Comparison of ENCODE assay signal across 8 mouse cellular contexts in genomic region chr2:31141074-31141866, GRCm38 (mm10). TPM values are rescaled to one million over a fixed set of nuclear protein-coding genes. Genes with fewer than 3 reads are reported as not detected.
DNase-seq lines count a peak whose midpoint lies in the region; ATAC-seq and TF ChIP-seq lines count a peak whose summit lies in the region.

No protein-coding gene starts in this region.

- peak overlapping the region; percentile 74 for H3K27ac ChIP-seq in liver, adult 2 months (replicated peaks; ENCODE audit: insufficient read depth, low read depth, low read length)
- peak overlapping the region; percentile 88 for H3K27ac ChIP-seq in embryonic facial prominence, embryonic 13.5 days
- H3K27ac ChIP-seq in hindbrain, embryonic 12.5 days, result peak overlapping the region; percentile 75
- H3K27ac ChIP-seq in liver, embryonic 11.5 days (ENCODE audit: low read depth, low read length), result peak overlapping the region; percentile 52; the same call in 1 of the 2 replicates

- H3K4me2 ChIP-seq in embryonic facial prominence, embryonic 13.5 days, result peak overlapping the region; percentile 92
- peak overlapping the region; percentile 73 for H3K4me2 ChIP-seq in hindbrain, embryonic 12.5 days (replicated peaks)
- H3K4me2 ChIP-seq in liver, embryonic 11.5 days, result peak overlapping the region; percentile 99

- no peaks in the 10 kb centered on the region for H3K36me3 ChIP-seq in liver, adult 2 months (ENCODE audit: control insufficient read depth, insufficient read depth, low read length)
- peaks cover 4% of the 10 kb centered on the region; the same call in 1 of the 2 replicates for H3K36me3 ChIP-seq in embryonic facial prominence, embryonic 13.5 days
- H3K36me3 ChIP-seq in hindbrain, embryonic 12.5 days, result peaks cover 7% of the 10 kb centered on the region
- H3K36me3 ChIP-seq in liver, embryonic 11.5 days (ENCODE audit: control insufficient read depth, insufficient read depth, low read length), result no peaks in the 10 kb centered on the region

- ATAC-seq in embryonic facial prominence, embryonic 13.5 days (ENCODE audit: insufficient number of reproducible peaks, insufficient read depth, low FRiP score, low TSS enrichment, low read depth), result peak; percentile 73
- peak; percentile 79 for ATAC-seq in hindbrain, embryonic 12.5 days (ENCODE audit: low FRiP score)
- ATAC-seq in liver, embryonic 11.5 days (replicated peaks; ENCODE audit: low FRiP score), result peak; percentile 57
- no peak for ATAC-seq in activated CD4-positive, CD25-positive, alpha-beta regulatory T cell, adult 4 months

- no peak for TF ChIP-seq CTCF in liver, adult 2 months (IDR thresholded peaks at IDR 0.05; ENCODE audit: low read depth, low read length)

- TF ChIP-seq POLR2A in liver, adult 2 months (IDR thresholded peaks at IDR 0.05; ENCODE audit: extremely low read depth, insufficient read depth, low read length), result no peak

- H3K9ac ChIP-seq in liver, adult 2 months (ENCODE audit: low read depth, low read length), result peak overlapping the region; percentile 96
- H3K9ac ChIP-seq in embryonic facial prominence, embryonic 13.5 days, result peak overlapping the region; percentile 96
- H3K9ac ChIP-seq in hindbrain, embryonic 12.5 days, result peak overlapping the region; percentile 85
- peak overlapping the region; percentile 77 for H3K9ac ChIP-seq in liver, embryonic 11.5 days (ENCODE audit: low read depth, low read length)

- H3K9me3 ChIP-seq in embryonic facial prominence, embryonic 13.5 days, result no peaks in the 10 kb centered on the region
- H3K9me3 ChIP-seq in hindbrain, embryonic 12.5 days (replicated peaks), result no peaks in the 10 kb centered on the region
- no peaks in the 10 kb centered on the region for H3K9me3 ChIP-seq in liver, embryonic 11.5 days (ENCODE audit: control insufficient read depth, low read length)

- H3K27me3 ChIP-seq in liver, adult 2 months (ENCODE audit: control insufficient read depth, insufficient read depth, low read length), result no peaks in the 10 kb centered on the region
- no peaks in the 10 kb centered on the region for H3K27me3 ChIP-seq in embryonic facial prominence, embryonic 13.5 days
- H3K27me3 ChIP-seq in hindbrain, embryonic 12.5 days, result peaks cover 15% of the 10 kb centered on the region
- no peaks in the 10 kb centered on the region for H3K27me3 ChIP-seq in liver, embryonic 11.5 days (replicated peaks; ENCODE audit: control insufficient read depth, insufficient read depth, low read length)

- peak; percentile 64 for DNase-seq in liver, adult 2 months (ENCODE audit: extremely low read depth, low read depth, low spot score)
- DNase-seq in liver, result no peak
- peak; percentile 65 for DNase-seq in adrenal gland, adult 2 months
- no peak for DNase-seq in liver, embryonic 11.5 days (ENCODE audit: low spot score)
- DNase-seq in retina, embryonic 14.5 days (ENCODE audit: low spot score), result peak; percentile 44

- peaks cover 2% of the 10 kb centered on the region; the same call in 1 of the 2 replicates for H3K4me1 ChIP-seq in liver, adult 2 months (ENCODE audit: control insufficient read depth, insufficient read depth, low read length)
- H3K4me1 ChIP-seq in embryonic facial prominence, embryonic 13.5 days, result peaks cover 38% of the 10 kb centered on the region
- H3K4me1 ChIP-seq in hindbrain, embryonic 12.5 days, result peaks cover 16% of the 10 kb centered on the region
- peaks cover 39% of the 10 kb centered on the region for H3K4me1 ChIP-seq in liver, embryonic 11.5 days (replicated peaks; ENCODE audit: control insufficient read depth, insufficient read depth, low read length)

- WGBS in liver, adult 2 months, result 1% methylated on average over 77 of the region's 78 CpGs
- under 1% methylated on average over 74 of the region's 78 CpGs for WGBS in embryonic facial prominence, embryonic 13.5 days
- under 1% methylated on average over 71 of the region's 78 CpGs for WGBS in hindbrain, embryonic 12.5 days
- WGBS in liver, embryonic 11.5 days, result under 1% methylated on average over 76 of the region's 78 CpGs

- peaks cover 35% of the 10 kb centered on the region; the same call in 1 of the 2 replicates for H3K79me2 ChIP-seq in liver, adult 2 months (ENCODE audit: control insufficient read depth, insufficient read depth, low read length)

- H3K4me3 ChIP-seq in liver, adult 2 months (ENCODE audit: insufficient read depth, low read depth, low read length), result peak overlapping the region; percentile 86
- peak overlapping the region; percentile 90 for H3K4me3 ChIP-seq in embryonic facial prominence, embryonic 13.5 days
- H3K4me3 ChIP-seq in hindbrain, embryonic 12.5 days, result peak overlapping the region; percentile 80
- H3K4me3 ChIP-seq in liver, embryonic 11.5 days (ENCODE audit: low read depth, low read length), result peak overlapping the region; percentile 75

RNA-seq across cellular contexts. Expression of gene Fnbp1, which starts 0.5 kb away (rescaled TPM):
- 5.2 and 7.4 TPM in 2 replicates for total RNA-seq in liver, adult 2 months (2014; rRNA removed)
- polyA plus RNA-seq in liver, adult 2 months (2012; rRNA removed), result 5.9 and 8.6 TPM in 2 replicates
- 10 to 100 TPM; 59.7 to 73.4 TPM for total RNA-seq in adrenal gland, adult 2 months (2021)
- polyA plus RNA-seq in adrenal gland, adult 2 months (2012; rRNA removed), result 34.3 and 35.6 TPM in 2 replicates
- polyA plus RNA-seq in embryonic facial prominence, embryonic 13.5 days (2015; fragmentation: Nextera tagmentation; extraction: Ambion mirVana), result 29.4 and 33.0 TPM in 2 replicates
- polyA plus RNA-seq in hindbrain, embryonic 12.5 days (2016; fragmentation: Nextera tagmentation; extraction: Ambion mirVana), result 18.7 and 19.9 TPM in 2 replicates
- 19.3 and 20.6 TPM in 2 replicates for polyA plus RNA-seq in liver, embryonic 11.5 days (2014; fragmentation: Nextera tagmentation; extraction: Ambion mirVana)
- polyA plus RNA-seq in activated CD4-positive, CD25-positive, alpha-beta regulatory T cell, adult 4 months (2017; shearing (Covaris generic)), result 100 to 1,000 TPM in 1 of 2 experiments, 10 to 100 TPM in 1; 99.6 to 101 TPM

RNA-seq across cellular contexts. Expression of gene Gpr107, which starts 10.8 kb away (rescaled TPM):
- total RNA-seq in liver, adult 2 months (2014; rRNA removed), result 10.0 and 11.4 TPM in 2 replicates
- 6.8 and 8.3 TPM in 2 replicates for polyA plus RNA-seq in liver, adult 2 months (2012; rRNA removed)
- total RNA-seq in adrenal gland, adult 2 months (2021), result 10 to 100 TPM; 54.9 to 55.8 TPM
- polyA plus RNA-seq in adrenal gland, adult 2 months (2012; rRNA removed), result 18.2 and 21.7 TPM in 2 replicates
- polyA plus RNA-seq in embryonic facial prominence, embryonic 13.5 days (2015; fragmentation: Nextera tagmentation; extraction: Ambion mirVana), result 39.8 and 42.8 TPM in 2 replicates
- 43.1 and 46.6 TPM in 2 replicates for polyA plus RNA-seq in hindbrain, embryonic 12.5 days (2016; fragmentation: Nextera tagmentation; extraction: Ambion mirVana)
- polyA plus RNA-seq in liver, embryonic 11.5 days (2014; fragmentation: Nextera tagmentation; extraction: Ambion mirVana), result 17.3 and 21.5 TPM in 2 replicates
- 10 to 100 TPM; 44.8 to 45.0 TPM for polyA plus RNA-seq in activated CD4-positive, CD25-positive, alpha-beta regulatory T cell, adult 4 months (2017; shearing (Covaris generic))

Comparison
In these comparisons a context has a peak if more than half of its experiments do, and no peak if none do; other contexts are left out.
1. DNase-seq: peak in liver, adult 2 months (single experiment), adrenal gland, adult 2 months (single experiment) and retina, embryonic 14.5 days (single experiment); none in liver (single experiment) and liver, embryonic 11.5 days (single experiment).
2. Peak in every context shown above with its lines, with median percentiles within 50 percentile points of each other: H3K27ac ChIP-seq, H3K4me3 ChIP-seq, H3K9ac ChIP-seq and H3K4me2 ChIP-seq.